Mouse (Mus musculus) embryonic fibroblast, embryonic 13.5 days (primary cell): ENCODE data around the gene Slc25a28. TPM values are rescaled to one million over a fixed set of nuclear protein-coding genes. Genes with fewer than 3 reads are reported as not detected.

Experiments
- H3K27ac ChIP-seq: 2 replicates; pipeline ENCODE4 v1.5.1; 2012; ENCODE audit warnings: low read length, control low read depth, inconsistent platforms; ENCODE audit not compliant: insufficient read depth
- H3K4me1 ChIP-seq: 2 replicates; pipeline ENCODE4 v1.6.1; 2011; ENCODE audit warnings: low read length; ENCODE audit not compliant: control insufficient read depth, insufficient read depth
- H3K4me3 ChIP-seq: 2 replicates; pipeline ENCODE4 v1.5.1; 2011; ENCODE audit warnings: mild to moderate bottlenecking, control low read depth, low read length; ENCODE audit not compliant: insufficient read depth
- CTCF ChIP-seq: IDR thresholded peaks from 2 replicates; pipeline ENCODE4 v1.5.1; 2011; ENCODE audit warnings: mild to moderate bottlenecking, control low read depth, low read length, moderate library complexity, borderline replicate concordance; ENCODE audit not compliant: insufficient read depth
- POLR2A ChIP-seq: IDR thresholded peaks from 2 replicates; pipeline ENCODE4 v1.6.1; 2011; ENCODE audit warnings: low read depth, mild to moderate bottlenecking, control low read depth, low read length, moderate library complexity
- polyA plus RNA-seq: library from polyadenylated mRNA; stranded (reverse); fragments of >200 nt; gene quantifications from 2 replicates; pipeline ENCODE4 v1.2.4, GENCODE M21; 2011; ENCODE audit warnings: low read depth; ENCODE audit not compliant: missing spikeins, insufficient read length

The Slc25a28 gene
- polyA plus RNA-seq, 1 experiment = 16.0 TPM

GRCm38 (mm10) chr19:43616889-43617288 lies 57.8 kb downstream of the Slc25a28 start:
- Histone ChIP-seq H3K27ac (no peak overlapping the region), H3K4me3 (no peak overlapping the region), H3K4me1 (no peaks in the 10 kb centered on the region)
- no peak for TF ChIP-seq POLR2A
- TF ChIP-seq CTCF = no peak

- H3K27ac ChIP-seq = no peak overlapping the region
- no peaks in the 10 kb centered on the region for H3K4me1 ChIP-seq
- TF ChIP-seq POLR2A (no peak), CTCF (no peak)
- H3K4me3 ChIP-seq = no peak overlapping the region
These were observed 58.2 kb downstream of the Slc25a28 start for GRCm38 (mm10) chr19:43616415-43616861.

- H3K4me1 ChIP-seq = no peaks in the 10 kb centered on the region
- no peak overlapping the region; the same call in 1 of the 2 replicates for H3K4me3 ChIP-seq
- TF ChIP-seq POLR2A = no peak
- TF ChIP-seq CTCF = no peak
- no peak overlapping the region for H3K27ac ChIP-seq
These were observed 58.9 kb downstream of the Slc25a28 start for GRCm38 (mm10) chr19:43615571-43616414.

GRCm38 (mm10) chr19:43615074-43615445 lies 59.6 kb downstream of the Slc25a28 start:
- TF ChIP-seq POLR2A (no peak), CTCF (no peak)
- no peak overlapping the region for H3K4me3 ChIP-seq
- no peaks in the 10 kb centered on the region for H3K4me1 ChIP-seq
- no peak overlapping the region for H3K27ac ChIP-seq

- no peak overlapping the region for H3K4me3 ChIP-seq
- no peak for TF ChIP-seq CTCF
- no peaks in the 10 kb centered on the region for H3K4me1 ChIP-seq
- H3K27ac ChIP-seq = no peak overlapping the region
These were observed 60.2 kb downstream of the Slc25a28 start for GRCm38 (mm10) chr19:43614341-43615073.

Other genes starting within 250 kb of the Slc25a28 start
- gene Cnnm1, start 234.4 kb downstream of the Slc25a28 start, polyA plus RNA-seq = not detected in 2 replicates
- gene Got1, start 150.3 kb downstream of the Slc25a28 start, polyA plus RNA-seq = 48.1 and 56.5 TPM in 2 replicates
- not detected in 2 replicates for gene Nkx2-3, start 62.6 kb downstream of the Slc25a28 start, polyA plus RNA-seq
- 12.8 and 15.2 TPM in 2 replicates for gene Entpd7, start 14.8 kb upstream of the Slc25a28 start, polyA plus RNA-seq
- gene Cutc, start 78.1 kb upstream of the Slc25a28 start, polyA plus RNA-seq = 4.3 and 5.0 TPM in 2 replicates
- 15.9 and 22.1 TPM in 2 replicates for gene Cox15, start 78.1 kb upstream of the Slc25a28 start, polyA plus RNA-seq
- gene Abcc2, start 107.3 kb upstream of the Slc25a28 start, polyA plus RNA-seq = not detected in 2 replicates